Mouse (Mus musculus): ENCODE results near the gene Slc38a2. TPM values are rescaled to one million over a fixed set of nuclear protein-coding genes. Genes with fewer than 3 reads are reported as not detected.

Gene Slc38a2
- total RNA-seq (2023) = 100 to 1,000 TPM; 115 to 116 TPM

GRCm38 (mm10) chr15:96699521-96700511, at the start of gene Slc38a2:
Gene Slc38a2 (minus strand): TSS chr15:96699730.

GRCm38 (mm10) chr15:96642436-96643405, 56.8 kb downstream of the Slc38a2 start, which contains the start of gene Slc38a1:
Gene Slc38a1 (minus strand): TSS chr15:96642913.

Other genes starting within 250 kb of the Slc38a2 start
- 10 to 100 TPM; 78.8 to 85.4 TPM for gene Scaf11, start 238.9 kb downstream of the Slc38a2 start, total RNA-seq (2023)
- gene Slc38a1, start 56.8 kb downstream of the Slc38a2 start, total RNA-seq (2023) = 100 to 1,000 TPM; 152 to 165 TPM